Mouse (Mus musculus) heart, postnatal 4 days (tissue): ENCODE data around the gene Irf3. TPM values are rescaled to one million over a fixed set of nuclear protein-coding genes. Genes with fewer than 3 reads are reported as not detected.

Experiments used
- DNase-seq: peaks from one replicate; pipeline ENCODE4 v3.0.0; 2021
- microRNA-seq, 2 experiments: library from miRNA; unstranded; fragments of <30 nt; microRNA quantifications; one replicate each; pipeline ENCODE4 v1.2.0; 2021 to 2022
- total RNA-seq, 2 experiments: library from RNA; stranded (reverse); gene quantifications; 2 replicates each; pipeline ENCODE4 v1.2.3; 2021

Irf3 gene
- total RNA-seq, 2 experiments from 2014 or later: 42.0 to 43.0 TPM

- DNase-seq: no peak
Measured at GRCm38 (mm10) chr7:45036702-45037101, 39.3 kb downstream of the Irf3 start.

GRCm38 (mm10) chr7:45037720-45038361, 40.4 kb downstream of the Irf3 start:
- DNase-seq: peak; percentile 78

GRCm38 (mm10) chr7:45038411-45038810, 41.0 kb downstream of the Irf3 start:
- no peak for DNase-seq

GRCm38 (mm10) chr7:45040851-45041250, 43.4 kb downstream of the Irf3 start:
- DNase-seq: no peak

GRCm38 (mm10) chr7:45043307-45043706, 45.9 kb downstream of the Irf3 start:
- DNase-seq: no peak

GRCm38 (mm10) chr7:45045741-45046140, 48.3 kb downstream of the Irf3 start:
- no peak for DNase-seq

GRCm38 (mm10) chr7:45046853-45047350, 49.5 kb downstream of the Irf3 start:
- no peak for DNase-seq

GRCm38 (mm10) chr7:45047491-45047890, 50.0 kb downstream of the Irf3 start:
- DNase-seq: no peak

- DNase-seq: no peak
Measured at GRCm38 (mm10) chr7:45048001-45048890, 50.8 kb downstream of the Irf3 start.

GRCm38 (mm10) chr7:45048923-45049657, 51.6 kb downstream of the Irf3 start:
- DNase-seq: no peak

- peak; percentile 82 for DNase-seq
Measured at GRCm38 (mm10) chr7:45050945-45051600, 53.6 kb downstream of the Irf3 start.

GRCm38 (mm10) chr7:45051601-45051974, 54.1 kb downstream of the Irf3 start:
- DNase-seq: no peak

Small RNA genes lying within 50 kb of the gene (microRNA-seq; reads per million reads assigned to microRNA genes)
- 0.82 to 3.1 reads per million in 2 experiments for gene Mir7054

Other genes with a start within 250 kb of the Irf3 start
- gene Vrk3, start 249.2 kb upstream of the Irf3 start, total RNA-seq: 10 to 100 TPM; 28.4 to 28.9 TPM
- gene Zfp473, start 246.6 kb upstream of the Irf3 start, total RNA-seq: under 1 TPM; 0.19 to 0.20 TPM
- gene Nup62, start 181.6 kb upstream of the Irf3 start, total RNA-seq: 10 to 100 TPM; 69.3 to 69.9 TPM
- 1 to 10 TPM; 1.4 to 2.0 TPM for gene Il4i1, start 181.3 kb upstream of the Irf3 start, total RNA-seq
- gene Atf5, start 181.0 kb upstream of the Irf3 start, total RNA-seq: 10 to 100 TPM; 34.9 to 37.2 TPM
- 10 to 100 TPM; 70.6 to 82.6 TPM for gene Akt1s1, start 148.7 kb upstream of the Irf3 start, total RNA-seq
- 10 to 100 TPM; 33.0 to 38.0 TPM for gene Tbc1d17, start 148.6 kb upstream of the Irf3 start, total RNA-seq
- gene Pnkp, start 140.5 kb upstream of the Irf3 start, total RNA-seq: 10 to 100 TPM; 19.6 to 19.9 TPM
- 100 to 1,000 TPM; 237 to 248 TPM for gene Ptov1, start 127.9 kb upstream of the Irf3 start, total RNA-seq
- 10 to 100 TPM; 74.6 to 76.3 TPM for gene Med25, start 104.9 kb upstream of the Irf3 start, total RNA-seq
- gene Fuz, start 101.6 kb upstream of the Irf3 start, total RNA-seq: 10 to 100 TPM; 10.7 to 10.8 TPM
- 10 to 100 TPM; 96.9 to 99.4 TPM for gene Ap2a1, start 68.2 kb upstream of the Irf3 start, total RNA-seq
- not detected for gene Tsks, start 54.4 kb upstream of the Irf3 start, total RNA-seq
- gene Cpt1c, start 22.8 kb upstream of the Irf3 start, total RNA-seq: 1 to 10 TPM; 4.4 to 5.1 TPM
- gene Prmt1, start 11.1 kb upstream of the Irf3 start, total RNA-seq: 100 to 1,000 TPM; 306 to 324 TPM
- 10 to 100 TPM; 21.7 to 25.2 TPM for gene Bcl2l12, start 1.1 kb downstream of the Irf3 start, total RNA-seq
- gene Scaf1, start 18.7 kb downstream of the Irf3 start, total RNA-seq: 10 to 100 TPM; 78.5 to 80.3 TPM
- gene Rras, start 20.3 kb downstream of the Irf3 start, total RNA-seq: 10 to 100 TPM; 71.2 to 73.4 TPM
- 10 to 100 TPM; 35.4 to 36.7 TPM for gene Prr12, start 55.2 kb downstream of the Irf3 start, total RNA-seq
- gene Nosip, start 64.8 kb downstream of the Irf3 start, total RNA-seq: 10 to 100 TPM; 31.7 to 34.6 TPM
- 10 to 100 TPM in 1 of 2 experiments, 1 to 10 TPM in 1; 9.5 to 10.2 TPM for gene Prrg2, start 65.0 kb downstream of the Irf3 start, total RNA-seq
- gene Rcn3, start 94.6 kb downstream of the Irf3 start, total RNA-seq: 10 to 100 TPM; 88.0 to 90.9 TPM
- gene Fcgrt, start 106.2 kb downstream of the Irf3 start, total RNA-seq: 10 to 100 TPM; 35.3 to 41.1 TPM
- 100 to 1,000 TPM; 846 to 864 TPM for gene Rps11, start 126.8 kb downstream of the Irf3 start, total RNA-seq
- gene Rpl13a, start 131.1 kb downstream of the Irf3 start, total RNA-seq: 1,000 to 10,000 TPM; 1,039 to 1,207 TPM
- not detected for gene Gm45713, start 138.6 kb downstream of the Irf3 start, total RNA-seq
- gene Flt3l, start 138.8 kb downstream of the Irf3 start, total RNA-seq: 1 to 10 TPM; 1.5 to 2.1 TPM
- gene Pih1d1, start 156.7 kb downstream of the Irf3 start, total RNA-seq: 10 to 100 TPM; 58.5 to 67.0 TPM
- gene Aldh16a1, start 156.9 kb downstream of the Irf3 start, total RNA-seq: 10 to 100 TPM; 44.8 to 53.8 TPM
- 10 to 100 TPM in 1 of 2 experiments, 1 to 10 TPM in 1; 9.1 to 12.4 TPM for gene Slc17a7, start 166.3 kb downstream of the Irf3 start, total RNA-seq
- gene Gfy, start 181.9 kb downstream of the Irf3 start, total RNA-seq: not detected
- not detected for gene Pth2, start 183.3 kb downstream of the Irf3 start, total RNA-seq
- under 1 TPM in 1 of 2 experiments, not detected in 1; 0.25 TPM for gene Ccdc155, start 207.2 kb downstream of the Irf3 start, total RNA-seq
- gene Dkkl1, start 214.5 kb downstream of the Irf3 start, total RNA-seq: not detected
- 10 to 100 TPM; 66.4 to 69.4 TPM for gene Tead2, start 218.1 kb downstream of the Irf3 start, total RNA-seq
- 1 to 10 TPM; 2.1 to 3.6 TPM for gene Cd37, start 241.5 kb downstream of the Irf3 start, total RNA-seq
- gene Slc6a16, start 243.4 kb downstream of the Irf3 start, total RNA-seq: under 1 TPM in 1 of 2 experiments, not detected in 1; 0.18 TPM